Mouse (Mus musculus): ENCODE measurements around the gene Tmem270. TPM values are rescaled to one million over a fixed set of nuclear protein-coding genes. Genes with fewer than 3 reads are reported as not detected.

Tmem270 gene
- total and polyA plus RNA-seq, 3 experiments, result not detected

GRCm38 (mm10) chr5:134915311-134915710, 8.8 kb upstream of the Tmem270 start, which contains the start of gene Cldn13:
Cldn13 (minus strand) TSS chr5:134915526.
- Histone ChIP-seq H3K4me1 (ENCODE audit: control insufficient read depth in 1 of 2, insufficient read depth in 2 of 2, low read length in 2 of 2) (peaks cover 26 to 56% of the 10 kb centered on the region in 2 experiments), H3K27ac (ENCODE audit: control insufficient read depth, low read depth, low read length) (peak within 1 kb of the TSS; percentile 50), H3K79me2 (ENCODE audit: control insufficient read depth, insufficient read depth, low read length, poor library complexity) (no peaks in the 10 kb centered on the region), H3K9me3 (replicated peaks; ENCODE audit: insufficient read depth, low read length) (no peaks in the 10 kb centered on the region), H3K9ac (ENCODE audit: control insufficient read depth, low read depth, low read length, poor library complexity, severe bottlenecking) (peak within 1 kb of the TSS; percentile 36), H3K4me3 (ENCODE audit: control insufficient read depth in 1 of 2, insufficient read depth in 1 of 2, low read depth in 2 of 2, low read length in 2 of 2) (peak within 1 kb of the TSS; percentile 19 to 26), H3K27me3 (ENCODE audit: control insufficient read depth in 1 of 2, insufficient read depth in 2 of 2, low read length in 2 of 2) (no peaks in the 10 kb centered on the region), H3K36me3 (ENCODE audit: control insufficient read depth in 1 of 2, insufficient read depth in 2 of 2, low read length in 2 of 2) (peaks cover 0 to 39% of the 10 kb centered on the region in 2 experiments; a peak in 2 of 4 replicates)
- DNase-seq (ENCODE audit: low read depth, low spot score), result peak; percentile 87
- peak; percentile 68 for TF ChIP-seq TCF12 (IDR thresholded peaks at IDR 0.05; ENCODE audit: low read depth, low read length)
- peak in 1 of 2 experiments; percentile 71; a peak in 2 of 4 replicates for TF ChIP-seq EP300 (IDR thresholded peaks at IDR 0.05; ENCODE audit: low read depth in 1 of 2, low read length in 2 of 2)
- TF ChIP-seq SMC3 (IDR thresholded peaks at IDR 0.05; ENCODE audit: low read depth, low read length), result no peak
- no peak for TF ChIP-seq ZMIZ1 (IDR thresholded peaks at IDR 0.05; ENCODE audit: low read depth, low read length)
- TF ChIP-seq MAFK (IDR thresholded peaks at IDR 0.05; ENCODE audit: borderline replicate concordance, low read depth, low read length), result no peak
- no peak for TF ChIP-seq GABPA (IDR thresholded peaks at IDR 0.05; ENCODE audit: low read depth, low read length)
- no peak for TF ChIP-seq POLR2AphosphoS5 (IDR thresholded peaks at IDR 0.05; ENCODE audit: borderline replicate concordance, low read depth, low read length)
- TF ChIP-seq ZKSCAN1 (IDR thresholded peaks at IDR 0.05; ENCODE audit: low read depth, low read length), result no peak
- TF ChIP-seq SIN3A (IDR thresholded peaks at IDR 0.05; ENCODE audit: low read length), result no peak; the same call in 1 of the 2 replicates
- TF ChIP-seq RAD21 (IDR thresholded peaks at IDR 0.05; ENCODE audit: low read depth, low read length), result no peak
- TF ChIP-seq JUND (IDR thresholded peaks at IDR 0.05; ENCODE audit: low read depth, low read length), result no peak
- no peak for TF ChIP-seq USF1 (IDR thresholded peaks at IDR 0.05; ENCODE audit: low read depth, low read length)
- no peak for TF ChIP-seq MXI1 (IDR thresholded peaks at IDR 0.05; ENCODE audit: low read depth, low read length)
- TF ChIP-seq TBP (IDR thresholded peaks at IDR 0.05; ENCODE audit: low read depth, low read length), result 0 out of 2 replicates have a peak, but pooled peaks have one; percentile 36
- no peak for TF ChIP-seq CHD2 (IDR thresholded peaks at IDR 0.05; ENCODE audit: low read length)
- no peak for TF ChIP-seq POLR2AphosphoS2 (IDR thresholded peaks at IDR 0.05; ENCODE audit: low read length)
- no peak for TF ChIP-seq MAZ (IDR thresholded peaks at IDR 0.05; ENCODE audit: low read depth, low read length)
- no peak for TF ChIP-seq RCOR1 (IDR thresholded peaks at IDR 0.05; ENCODE audit: low read depth, low read length)
- TF ChIP-seq BHLHE40 (IDR thresholded peaks at IDR 0.05; ENCODE audit: borderline replicate concordance, low read depth, low read length), result no peak
- TF ChIP-seq CTCF (IDR thresholded peaks at IDR 0.05 in 2 of 3, conservative IDR thresholded peaks at IDR 0.05 in 1 of 3; ENCODE audit: control insufficient read depth in 1 of 3, insufficient read depth in 1 of 3, low read depth in 2 of 3, low read length in 3 of 3, poor library complexity in 1 of 3, severe bottlenecking in 1 of 3), result no peak
- TF ChIP-seq MYB (IDR thresholded peaks at IDR 0.05; ENCODE audit: low read depth, low read length), result no peak
- no peak for TF ChIP-seq HCFC1 (IDR thresholded peaks at IDR 0.05; ENCODE audit: low read depth, low read length)
- TF ChIP-seq TAL1 (IDR thresholded peaks at IDR 0.05; ENCODE audit: low read length), result peak; percentile 71
- TF ChIP-seq E2F4 (IDR thresholded peaks at IDR 0.05; ENCODE audit: borderline replicate concordance, low read depth, low read length), result no peak
- no peak for TF ChIP-seq MEF2A (IDR thresholded peaks at IDR 0.05; ENCODE audit: extremely low read depth, insufficient replicate concordance, low read depth, low read length, poor library complexity, severe bottlenecking)
- TF ChIP-seq NELFE (IDR thresholded peaks at IDR 0.05; ENCODE audit: low read depth, low read length), result 0 out of 2 replicates have a peak, but pooled peaks have one; percentile 27
- peak in 1 of 2 experiments; percentile 54; a peak in 1 of 4 replicates for TF ChIP-seq POLR2A (IDR thresholded peaks at IDR 0.05; ENCODE audit: control insufficient read depth in 1 of 2, insufficient read depth in 1 of 2, low read depth in 1 of 2, low read length in 2 of 2, poor library complexity in 1 of 2)
- TF ChIP-seq ELF1 (IDR thresholded peaks at IDR 0.05; ENCODE audit: low read depth, low read length), result 0 out of 2 replicates have a peak, but pooled peaks have one; percentile 20
- TF ChIP-seq UBTF (IDR thresholded peaks at IDR 0.05; ENCODE audit: borderline replicate concordance, insufficient read depth, low read depth, low read length), result no peak
- TF ChIP-seq ZNF384 (IDR thresholded peaks at IDR 0.05; ENCODE audit: low read depth, low read length), result no peak
- TF ChIP-seq MYC (IDR thresholded peaks at IDR 0.05; ENCODE audit: low read depth, low read length), result no peak
- no peak for TF ChIP-seq MAX (IDR thresholded peaks at IDR 0.05; ENCODE audit: low read length)
- TF ChIP-seq KAT2A (conservative IDR thresholded peaks at IDR 0.05; ENCODE audit: low read depth, low read length), result no peak
- TF ChIP-seq GATA1 (IDR thresholded peaks at IDR 0.05; ENCODE audit: low read depth, low read length), result no peak
- no peak for TF ChIP-seq USF2 (IDR thresholded peaks at IDR 0.05; ENCODE audit: borderline replicate concordance in 1 of 2, insufficient read depth in 1 of 2, low read depth in 1 of 2, low read length in 2 of 2)
- no peak for TF ChIP-seq ETS1 (IDR thresholded peaks at IDR 0.05; ENCODE audit: low read depth, low read length)
- TF ChIP-seq NRF1 (IDR thresholded peaks at IDR 0.05; ENCODE audit: insufficient read depth, low read depth, low read length, poor library complexity, severe bottlenecking), result peak; percentile 64
- TF ChIP-seq ZC3H11A (IDR thresholded peaks at IDR 0.05; ENCODE audit: low read depth, low read length), result no peak

Measured in MEL (cell line).